Mouse (Mus musculus) stomach, postnatal 0 days (tissue): ENCODE measurements around the gene Efna5.

Experiments
- CTCF ChIP-seq: IDR thresholded peaks from 2 replicates; pipeline ENCODE4 v1.5.1; 2016; ENCODE audit warnings: antibody characterized with exemption, low read depth, mild to moderate bottlenecking, moderate library complexity
- EP300 ChIP-seq: optimal IDR thresholded peaks from 2 replicates; pipeline ENCODE3; 2016; ENCODE audit warnings: antibody characterized with exemption

GRCm38 (mm10) chr17:62745286-62745685 is 135.8 kb downstream of the Efna5 start:
- TF ChIP-seq CTCF = no peak
- no peak for TF ChIP-seq EP300
